13 mouse cellular contexts compared by ENCODE assay signal in the genomic region with DNA sequence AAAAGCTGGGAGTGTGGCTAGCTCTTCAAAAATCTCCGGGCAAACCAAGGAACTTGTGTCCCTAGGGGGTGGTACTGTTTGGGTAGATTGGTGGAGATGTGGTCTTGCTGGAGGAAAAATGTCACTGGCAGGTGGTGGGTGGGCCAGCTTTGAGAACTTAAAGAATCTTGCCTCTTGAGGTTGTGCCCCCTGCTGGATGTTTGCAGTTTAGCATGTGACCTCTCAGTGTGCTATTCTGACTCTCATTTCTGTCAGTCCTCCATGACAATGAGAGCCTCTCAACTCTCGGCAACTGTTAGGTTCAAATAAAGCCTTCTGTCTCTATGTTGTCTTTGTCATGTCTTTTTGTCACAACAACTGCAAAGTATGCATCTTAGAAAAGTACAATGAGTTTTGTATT.
DNase-seq lines count a peak whose midpoint lies in the region; ATAC-seq and TF ChIP-seq lines count a peak whose summit lies in the region.
"Had no signal": no experiment of that assay in that cellular context is flagged by ENCODE, and none has a peak within 500 bp of the region (broad histone marks: within the 10 kb centered on the region; RNA-seq: fewer than 3 reads in every experiment).

No protein-coding gene starts in this region.

- no peaks in the 10 kb centered on the region for H3K27me3 ChIP-seq in heart, postnatal 0 days (ENCODE audit: control insufficient read depth, insufficient read depth, low read length)
- no peaks in the 10 kb centered on the region for H3K27me3 ChIP-seq in liver, postnatal 0 days (ENCODE audit: insufficient read depth, low read length)
- no peaks in the 10 kb centered on the region for H3K27me3 ChIP-seq in liver, embryonic 12.5 days (replicated peaks)
- no peaks in the 10 kb centered on the region for H3K27me3 ChIP-seq in G1E (ENCODE audit: insufficient read depth, low read length)
- no peaks in the 10 kb centered on the region for H3K27me3 ChIP-seq in embryonic facial prominence, embryonic 10.5 days (replicated peaks; ENCODE audit: low read depth, poor library complexity, severe bottlenecking)
- H3K27me3 ChIP-seq in midbrain, embryonic 15.5 days (replicated peaks) = no peaks in the 10 kb centered on the region
- H3K27me3 ChIP-seq: limb, embryonic 15.5 days had no signal

- no peak for DNase-seq in heart, postnatal 0 days (ENCODE audit: low spot score)
- no peak for DNase-seq in heart, adult 11 months
- no peak for DNase-seq in liver, postnatal 0 days
- no peak for DNase-seq in G1E (ENCODE audit: low spot score)
- peak; percentile 18 for DNase-seq in embryonic facial prominence, embryonic 10.5 days (ENCODE audit: low spot score)
- DNase-seq in frontal cortex, postnatal 10 days (ENCODE audit: low spot score in 2 of 2) = no peak
- DNase-seq: cerebellum, adult 9-11 months; thymus, postnatal 36 days had no signal

- H3K4me2 ChIP-seq in heart, postnatal 0 days (ENCODE audit: low read depth, low read length) = no peak overlapping the region
- H3K4me2 ChIP-seq in liver, postnatal 0 days (ENCODE audit: low read depth, low read length) = no peak overlapping the region
- H3K4me2 ChIP-seq in liver, embryonic 12.5 days = no peak overlapping the region
- H3K4me2 ChIP-seq in midbrain, embryonic 15.5 days = no peak overlapping the region
- H3K4me2 ChIP-seq: limb, embryonic 15.5 days had no signal

- no peak overlapping the region for H3K9ac ChIP-seq in heart, postnatal 0 days (replicated peaks; ENCODE audit: low read depth, low read length)
- no peak overlapping the region for H3K9ac ChIP-seq in liver, postnatal 0 days (replicated peaks)
- H3K9ac ChIP-seq in liver, embryonic 12.5 days = no peak overlapping the region
- H3K9ac ChIP-seq in midbrain, embryonic 15.5 days = no peak overlapping the region
- H3K9ac ChIP-seq: limb, embryonic 15.5 days had no signal

- WGBS in heart, postnatal 0 days = 65% methylated on average over 2 of the region's 2 CpGs
- WGBS in liver, postnatal 0 days (ENCODE audit: insufficient replicate concordance) = 69% methylated on average over 2 of the region's 2 CpGs
- 61% methylated on average over 2 of the region's 2 CpGs for WGBS in liver, embryonic 12.5 days (ENCODE audit: insufficient replicate concordance)
- 67% methylated on average over 2 of the region's 2 CpGs for WGBS in embryonic facial prominence, embryonic 10.5 days
- 69% methylated on average over 2 of the region's 2 CpGs for WGBS in midbrain, embryonic 15.5 days

- no peak overlapping the region for H3K4me3 ChIP-seq in heart, postnatal 0 days (ENCODE audit: low read depth, low read length)
- H3K4me3 ChIP-seq in liver, postnatal 0 days (ENCODE audit: low read depth, low read length) = no peak overlapping the region
- H3K4me3 ChIP-seq in liver, embryonic 12.5 days = no peak overlapping the region
- no peak overlapping the region for H3K4me3 ChIP-seq in G1E (ENCODE audit: low read depth, low read length)
- H3K4me3 ChIP-seq in embryonic facial prominence, embryonic 10.5 days = no peak overlapping the region
- no peak overlapping the region for H3K4me3 ChIP-seq in midbrain, embryonic 15.5 days
- H3K4me3 ChIP-seq: erythroblast, embryonic 14.5 days; limb, embryonic 15.5 days had no signal

- no peak for TF ChIP-seq EP300 in heart, postnatal 0 days (IDR thresholded peaks at IDR 0.05; ENCODE audit: low read depth)
- TF ChIP-seq EP300 in liver, postnatal 0 days (IDR thresholded peaks at IDR 0.05; ENCODE audit: low read depth) = no peak

- TF ChIP-seq CTCF in heart, postnatal 0 days (IDR thresholded peaks at IDR 0.05; ENCODE audit: low read depth) = 0 out of 2 replicates have a peak, but pooled peaks have one; percentile 2
- TF ChIP-seq CTCF in liver, postnatal 0 days (IDR thresholded peaks at IDR 0.05; ENCODE audit: low read depth) = peak; percentile 18; the same call in 1 of the 2 replicates
- peak; percentile 45 for TF ChIP-seq CTCF in G1E (IDR thresholded peaks at IDR 0.05; ENCODE audit: low read depth, low read length)

- H3K36me3 ChIP-seq in heart, postnatal 0 days (replicated peaks; ENCODE audit: control insufficient read depth, insufficient read depth, low read length) = no peaks in the 10 kb centered on the region
- H3K36me3 ChIP-seq in liver, postnatal 0 days (replicated peaks; ENCODE audit: insufficient read depth, low read length) = no peaks in the 10 kb centered on the region
- no peaks in the 10 kb centered on the region for H3K36me3 ChIP-seq in liver, embryonic 12.5 days
- H3K36me3 ChIP-seq in G1E (replicated peaks) = no peaks in the 10 kb centered on the region
- no peaks in the 10 kb centered on the region for H3K36me3 ChIP-seq in embryonic facial prominence, embryonic 10.5 days (replicated peaks)
- no peaks in the 10 kb centered on the region for H3K36me3 ChIP-seq in midbrain, embryonic 15.5 days (replicated peaks)
- H3K36me3 ChIP-seq: limb, embryonic 15.5 days had no signal

- H3K27ac ChIP-seq in heart, postnatal 0 days (ENCODE audit: low read depth) = no peak overlapping the region
- H3K27ac ChIP-seq in liver, postnatal 0 days (ENCODE audit: low read depth) = no peak overlapping the region
- H3K27ac ChIP-seq in liver, embryonic 12.5 days = no peak overlapping the region
- no peak overlapping the region for H3K27ac ChIP-seq in embryonic facial prominence, embryonic 10.5 days (replicated peaks)
- H3K27ac ChIP-seq in midbrain, embryonic 15.5 days = no peak overlapping the region
- H3K27ac ChIP-seq: limb, embryonic 15.5 days had no signal

- no peaks in the 10 kb centered on the region for H3K9me3 ChIP-seq in heart, postnatal 0 days (replicated peaks; ENCODE audit: control insufficient read depth, low read length)
- H3K9me3 ChIP-seq in liver, postnatal 0 days (ENCODE audit: low read length) = no peaks in the 10 kb centered on the region
- H3K9me3 ChIP-seq in liver, embryonic 12.5 days (replicated peaks) = no peaks in the 10 kb centered on the region
- H3K9me3 ChIP-seq in G1E (replicated peaks) = no peaks in the 10 kb centered on the region
- no peaks in the 10 kb centered on the region for H3K9me3 ChIP-seq in embryonic facial prominence, embryonic 10.5 days
- H3K9me3 ChIP-seq in midbrain, embryonic 15.5 days = no peaks in the 10 kb centered on the region
- H3K9me3 ChIP-seq: limb, embryonic 15.5 days had no signal

- H3K4me1 ChIP-seq in heart, postnatal 0 days (ENCODE audit: control insufficient read depth, insufficient read depth) = no peaks in the 10 kb centered on the region
- H3K4me1 ChIP-seq in liver, postnatal 0 days (ENCODE audit: insufficient read depth) = no peaks in the 10 kb centered on the region
- H3K4me1 ChIP-seq in liver, embryonic 12.5 days = no peaks in the 10 kb centered on the region
- no peaks in the 10 kb centered on the region for H3K4me1 ChIP-seq in G1E (ENCODE audit: insufficient read depth, low read depth, low read length)
- no peaks in the 10 kb centered on the region for H3K4me1 ChIP-seq in embryonic facial prominence, embryonic 10.5 days
- no peaks in the 10 kb centered on the region for H3K4me1 ChIP-seq in midbrain, embryonic 15.5 days
- H3K4me1 ChIP-seq: limb, embryonic 15.5 days had no signal

- ATAC-seq in heart, postnatal 0 days (ENCODE audit: insufficient read depth, low read depth) = no peak
- ATAC-seq in liver, postnatal 0 days = no peak
- no peak for ATAC-seq in liver, embryonic 12.5 days
- no peak for ATAC-seq in G1E (ENCODE audit: extremely low read depth, insufficient number of reproducible peaks, low FRiP score, poor library complexity, severe bottlenecking)
- no peak for ATAC-seq in midbrain, embryonic 15.5 days (replicated peaks)
- ATAC-seq: CD4-positive, CD25-positive, alpha-beta regulatory T cell, adult 4 months had no signal
